Mouse (Mus musculus): ENCODE data around the gene Lrrn3. TPM values are rescaled to one million over a fixed set of nuclear protein-coding genes. Genes with fewer than 3 reads are reported as not detected.

Gene Lrrn3
- total and polyA plus RNA-seq, 2 experiments from 2014 or later, result 0.08 to 0.66 TPM

- DNase-seq (ENCODE audit: low spot score) (no peak), ATAC-seq (ENCODE audit: insufficient read depth, low read depth) (no peak)
- H3K4me3 ChIP-seq (ENCODE audit: low read depth, low read length), result no peak overlapping the region
- no peaks in the 10 kb centered on the region for H3K36me3 ChIP-seq (replicated peaks; ENCODE audit: control insufficient read depth, insufficient read depth, low read length)
- no peak for TF ChIP-seq CTCF (IDR thresholded peaks at IDR 0.05; ENCODE audit: low read depth)
- no peak for TF ChIP-seq EP300 (IDR thresholded peaks at IDR 0.05; ENCODE audit: low read depth)
- no peak overlapping the region for H3K27ac ChIP-seq (ENCODE audit: low read depth)
- H3K9ac ChIP-seq (replicated peaks; ENCODE audit: low read depth, low read length), result no peak overlapping the region
- H3K9me3 ChIP-seq (replicated peaks; ENCODE audit: control insufficient read depth, low read length), result no peaks in the 10 kb centered on the region
- no peaks in the 10 kb centered on the region for H3K27me3 ChIP-seq (ENCODE audit: control insufficient read depth, insufficient read depth, low read length)
- 70% methylated on average over 3 of the region's 3 CpGs for WGBS
- no peak overlapping the region for H3K4me2 ChIP-seq (ENCODE audit: low read depth, low read length)
- no peaks in the 10 kb centered on the region for H3K4me1 ChIP-seq (ENCODE audit: control insufficient read depth, insufficient read depth)
Observed at GRCm38 (mm10) chr12:41510588-41510987, 24.4 kb upstream of the Lrrn3 start.

GRCm38 (mm10) chr12:41508610-41509009, 22.4 kb upstream of the Lrrn3 start:
- Histone ChIP-seq H3K4me3 (ENCODE audit: low read depth, low read length) (no peak overlapping the region), H3K27me3 (ENCODE audit: control insufficient read depth, insufficient read depth, low read length) (no peaks in the 10 kb centered on the region), H3K9ac (replicated peaks; ENCODE audit: low read depth, low read length) (no peak overlapping the region), H3K36me3 (replicated peaks; ENCODE audit: control insufficient read depth, insufficient read depth, low read length) (no peaks in the 10 kb centered on the region), H3K4me2 (ENCODE audit: low read depth, low read length) (no peak overlapping the region), H3K9me3 (replicated peaks; ENCODE audit: control insufficient read depth, low read length) (no peaks in the 10 kb centered on the region), H3K4me1 (ENCODE audit: control insufficient read depth, insufficient read depth) (no peaks in the 10 kb centered on the region), H3K27ac (ENCODE audit: low read depth) (no peak overlapping the region)
- TF ChIP-seq CTCF (IDR thresholded peaks at IDR 0.05; ENCODE audit: low read depth) (no peak), EP300 (IDR thresholded peaks at IDR 0.05; ENCODE audit: low read depth) (no peak)
- no peak for DNase-seq (ENCODE audit: low spot score)
- WGBS, result 75% methylated on average over 4 of the region's 4 CpGs
- no peak for ATAC-seq (ENCODE audit: insufficient read depth, low read depth)

- H3K36me3 ChIP-seq (replicated peaks; ENCODE audit: control insufficient read depth, insufficient read depth, low read length), result no peaks in the 10 kb centered on the region
- 64% methylated on average over 9 of the region's 9 CpGs for WGBS
- DNase-seq (ENCODE audit: low spot score), result no peak
- no peak overlapping the region for H3K27ac ChIP-seq (ENCODE audit: low read depth)
- H3K4me1 ChIP-seq (ENCODE audit: control insufficient read depth, insufficient read depth), result no peaks in the 10 kb centered on the region
- H3K27me3 ChIP-seq (ENCODE audit: control insufficient read depth, insufficient read depth, low read length), result no peaks in the 10 kb centered on the region
- TF ChIP-seq EP300 (IDR thresholded peaks at IDR 0.05; ENCODE audit: low read depth), result no peak
- no peak for TF ChIP-seq CTCF (IDR thresholded peaks at IDR 0.05; ENCODE audit: low read depth)
- no peak for ATAC-seq (ENCODE audit: insufficient read depth, low read depth)
- H3K9me3 ChIP-seq (replicated peaks; ENCODE audit: control insufficient read depth, low read length), result no peaks in the 10 kb centered on the region
- no peak overlapping the region for H3K9ac ChIP-seq (replicated peaks; ENCODE audit: low read depth, low read length)
- H3K4me3 ChIP-seq (ENCODE audit: low read depth, low read length), result no peak overlapping the region
- no peak overlapping the region for H3K4me2 ChIP-seq (ENCODE audit: low read depth, low read length)
Observed at GRCm38 (mm10) chr12:41500049-41500820, 14.0 kb upstream of the Lrrn3 start.

GRCm38 (mm10) chr12:41494620-41495019, 8.4 kb upstream of the Lrrn3 start:
- no peak overlapping the region for H3K4me3 ChIP-seq (ENCODE audit: low read depth, low read length)
- 39% methylated on average over 10 of the region's 10 CpGs for WGBS
- no peaks in the 10 kb centered on the region for H3K9me3 ChIP-seq (replicated peaks; ENCODE audit: control insufficient read depth, low read length)
- no peak overlapping the region for H3K27ac ChIP-seq (ENCODE audit: low read depth)
- no peak overlapping the region for H3K4me2 ChIP-seq (ENCODE audit: low read depth, low read length)
- H3K4me1 ChIP-seq (ENCODE audit: control insufficient read depth, insufficient read depth), result no peaks in the 10 kb centered on the region
- TF ChIP-seq CTCF (IDR thresholded peaks at IDR 0.05; ENCODE audit: low read depth), result peak; percentile 45
- no peak for TF ChIP-seq EP300 (IDR thresholded peaks at IDR 0.05; ENCODE audit: low read depth)
- DNase-seq (ENCODE audit: low spot score) (no peak), ATAC-seq (ENCODE audit: insufficient read depth, low read depth) (peak; percentile 44; the same call in 1 of the 2 replicates)
- no peaks in the 10 kb centered on the region for H3K27me3 ChIP-seq (ENCODE audit: control insufficient read depth, insufficient read depth, low read length)
- H3K9ac ChIP-seq (replicated peaks; ENCODE audit: low read depth, low read length), result no peak overlapping the region
- H3K36me3 ChIP-seq (replicated peaks; ENCODE audit: control insufficient read depth, insufficient read depth, low read length), result no peaks in the 10 kb centered on the region

GRCm38 (mm10) chr12:41487005-41487404, 774 bp upstream of the Lrrn3 start:
- DNase-seq (ENCODE audit: low spot score), result peak; percentile 69

More at GRCm38 (mm10) chr12:41487005-41487404, 774 bp upstream of the Lrrn3 start:
- Histone ChIP-seq H3K4me2 (ENCODE audit: low read depth, low read length) (no peak overlapping the region), H3K27ac (ENCODE audit: low read depth) (no peak overlapping the region), H3K9me3 (replicated peaks; ENCODE audit: control insufficient read depth, low read length) (no peaks in the 10 kb centered on the region), H3K4me3 (ENCODE audit: low read depth, low read length) (no peak overlapping the region), H3K27me3 (ENCODE audit: control insufficient read depth, insufficient read depth, low read length) (no peaks in the 10 kb centered on the region), H3K36me3 (replicated peaks; ENCODE audit: control insufficient read depth, insufficient read depth, low read length) (no peaks in the 10 kb centered on the region), H3K9ac (replicated peaks; ENCODE audit: low read depth, low read length) (no peak overlapping the region), H3K4me1 (ENCODE audit: control insufficient read depth, insufficient read depth) (no peaks in the 10 kb centered on the region)
- TF ChIP-seq CTCF (IDR thresholded peaks at IDR 0.05; ENCODE audit: low read depth), result peak; percentile 97
- no peak for TF ChIP-seq EP300 (IDR thresholded peaks at IDR 0.05; ENCODE audit: low read depth)
- WGBS, result 26% methylated on average over 5 of the region's 5 CpGs
- ATAC-seq (ENCODE audit: insufficient read depth, low read depth), result no peak; the same call in 1 of the 2 replicates

Measured in heart, postnatal 0 days (tissue).